Mouse (Mus musculus) forebrain, embryonic 10.5 days (tissue): ENCODE data around the gene Tenm4. TPM values are rescaled to one million over a fixed set of nuclear protein-coding genes. Genes with fewer than 3 reads are reported as not detected.
"Not testable (repeated sequence)": the region's sequence is repeated elsewhere in the genome, so short reads cannot be mapped to it uniquely, and the experiment has no call there.

Experiments
- DNase-seq: peaks from one replicate; pipeline ENCODE4 v3.0.0-alpha.2; 2017; ENCODE audit warnings: low spot score; ENCODE audit errors: extremely low spot score
- H3K27ac ChIP-seq: fragments of 300-500 bp; sonication (generic); 2 replicates; pipeline ENCODE4 v1.5.1; 2016; ENCODE audit warnings: mild to moderate bottlenecking
- H3K27me3 ChIP-seq: fragments of 300-500 bp; sonication (generic); 2 replicates; pipeline ENCODE4 v1.6.1; 2016; ENCODE audit warnings: mild to moderate bottlenecking; ENCODE audit not compliant: poor library complexity, severe bottlenecking
- H3K36me3 ChIP-seq: fragments of 300-500 bp; sonication (generic); replicated peaks from 2 replicates; pipeline ENCODE4 v1.6.1; 2016; ENCODE audit warnings: mild to moderate bottlenecking, moderate library complexity
- H3K4me1 ChIP-seq: fragments of 300-500 bp; sonication (generic); 2 replicates; pipeline ENCODE4 v1.6.1; 2016
- H3K4me3 ChIP-seq: fragments of 300-500 bp; sonication (generic); 2 replicates; pipeline ENCODE4 v1.5.1; 2016; ENCODE audit warnings: mild to moderate bottlenecking, moderate library complexity
- H3K9me3 ChIP-seq: fragments of 300-500 bp; sonication (generic); 2 replicates; pipeline ENCODE4 v1.6.1; 2016; ENCODE audit warnings: mild to moderate bottlenecking, moderate library complexity
- WGBS: fragments of 180-500 bp; shearing (Covaris S2); methylation state at CpG from one replicate; pipeline ENCODE4 v1.1.7; 2016; 5-methylcytosine and 5-hydroxymethylcytosine counted together
- microRNA counts: library from miRNA; unstranded; fragments of <30 nt; microRNA quantifications from one replicate; lab custom pipeline; 2017
- microRNA-seq: library from miRNA; unstranded; fragments of <30 nt; microRNA quantifications from one replicate; pipeline ENCODE4, GENCODE M21; 2017
- polyA plus RNA-seq: library from polyadenylated mRNA; unstranded; fragments of >200 nt; fragmentation: Nextera tagmentation; extraction: Ambion mirVana; gene quantifications from 2 replicates; pipeline ENCODE4 v1.2.1, GENCODE M21; 2016

Tenm4 gene
- polyA plus RNA-seq, 1 experiment from 2014 or later, result 27.9 TPM

DNA sequence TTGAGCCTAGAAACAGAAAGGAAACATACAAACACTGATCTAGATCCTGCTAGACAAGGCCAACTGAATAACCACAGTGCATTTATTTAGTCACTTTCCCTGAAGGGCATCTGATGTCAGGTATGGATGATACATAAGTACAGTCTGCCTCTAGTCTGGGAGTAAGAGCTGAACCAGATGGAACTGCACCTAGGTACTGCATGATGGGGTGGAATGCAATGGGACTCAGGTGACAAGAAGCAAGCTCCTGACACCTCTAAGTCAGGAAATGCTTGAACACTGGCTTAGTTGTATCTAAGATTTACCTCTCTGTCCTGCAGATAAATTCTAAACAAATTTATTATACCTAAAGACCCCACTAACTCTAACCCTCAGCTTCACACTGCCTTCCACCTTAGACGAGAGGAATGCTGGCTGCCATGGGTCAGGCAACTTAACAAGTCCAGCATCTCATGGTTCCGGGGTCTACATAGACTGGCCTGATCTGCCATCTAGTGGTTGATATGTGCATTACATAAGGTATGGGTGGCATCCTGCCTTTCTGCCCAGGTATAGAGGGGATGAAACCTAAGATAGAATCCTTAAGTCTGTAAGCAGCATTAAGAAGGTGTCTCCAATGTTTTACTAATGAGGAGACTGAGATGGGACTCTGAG lies 744.5 kb downstream of the Tenm4 start:
- DNase-seq, result peak; percentile 54
- Histone ChIP-seq H3K4me3 (no peak overlapping the region), H3K27ac (no peak overlapping the region), H3K36me3 (no peaks in the 10 kb centered on the region), H3K27me3 (peaks cover 42% of the 10 kb centered on the region), H3K4me1 (peaks cover 21% of the 10 kb centered on the region), H3K9me3 (no peaks in the 10 kb centered on the region)
- 3% methylated on average over 2 of the region's 2 CpGs for WGBS

DNA sequence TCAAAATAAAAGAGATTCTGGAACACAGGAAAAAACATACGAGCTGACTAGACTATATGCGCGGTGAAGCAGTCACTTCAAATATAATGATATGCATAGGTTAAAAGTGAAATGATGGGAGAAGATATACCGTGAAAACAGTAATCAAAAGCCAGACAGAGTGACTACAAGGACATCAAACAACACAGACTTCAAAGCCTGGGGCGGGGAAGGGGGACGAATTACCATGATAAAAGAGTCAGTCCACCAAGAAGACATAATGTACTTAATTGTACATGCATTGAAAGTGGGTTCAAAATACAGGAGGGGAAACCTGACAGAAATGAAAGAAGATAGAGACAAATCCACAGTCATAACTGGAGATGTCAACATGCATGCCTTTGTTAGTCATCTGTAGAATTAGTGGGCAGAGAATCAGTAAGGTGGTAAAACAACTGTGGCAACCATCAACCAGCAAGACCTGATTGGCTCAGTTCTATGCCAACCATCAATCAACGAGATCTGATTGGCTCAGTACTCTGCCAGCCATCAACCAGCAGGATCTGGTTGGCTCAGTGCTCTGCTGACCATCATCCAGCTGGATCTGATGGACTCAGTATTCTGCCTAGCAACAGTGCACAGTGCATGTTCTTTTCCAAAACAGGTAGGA lies 749.5 kb downstream of the Tenm4 start:
- Histone ChIP-seq H3K27me3 (peaks cover 10% of the 10 kb centered on the region; the same call in 1 of the 2 replicates), H3K9me3 (no peaks in the 10 kb centered on the region), H3K27ac (no peak overlapping the region), H3K36me3 (no peaks in the 10 kb centered on the region), H3K4me3 (no peak overlapping the region), H3K4me1 (peaks cover 10% of the 10 kb centered on the region; the same call in 1 of the 2 replicates)
- DNase-seq, result peak; percentile 13
- WGBS, result 82% methylated on average over 7 of the region's 7 CpGs

DNA sequence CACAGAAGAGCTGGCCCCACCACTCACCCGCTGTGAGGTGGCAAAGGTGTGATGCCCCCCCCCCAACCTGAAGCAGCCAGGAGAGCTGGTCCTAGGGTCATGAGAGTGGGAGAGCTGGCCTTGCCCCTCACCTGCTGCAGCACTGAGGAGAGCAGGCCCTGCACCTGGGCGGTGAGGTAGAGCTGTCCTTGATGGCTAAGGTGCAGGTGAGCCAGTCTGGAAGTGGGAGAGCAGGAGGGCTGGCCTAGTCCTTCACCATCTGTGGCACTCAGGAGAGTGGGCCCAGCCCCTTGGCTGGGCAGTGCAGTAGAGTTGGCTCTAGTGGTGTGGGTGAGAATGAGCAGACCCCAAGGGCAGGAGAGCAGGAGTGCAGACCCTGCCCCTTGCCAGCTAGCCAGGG lies 751.9 kb downstream of the Tenm4 start:
- Histone ChIP-seq H3K27me3 (no peaks in the 10 kb centered on the region; the same call in 1 of the 2 replicates), H3K4me1 (peaks cover 10% of the 10 kb centered on the region; the same call in 1 of the 2 replicates), H3K27ac (peak overlapping the region; percentile 46; the same call in 1 of the 2 replicates), H3K9me3 (no peaks in the 10 kb centered on the region), H3K4me3 (no peak overlapping the region), H3K36me3 (no peaks in the 10 kb centered on the region)
- WGBS, result 91% methylated on average over 2 of the region's 2 CpGs
- no peak for DNase-seq

DNA sequence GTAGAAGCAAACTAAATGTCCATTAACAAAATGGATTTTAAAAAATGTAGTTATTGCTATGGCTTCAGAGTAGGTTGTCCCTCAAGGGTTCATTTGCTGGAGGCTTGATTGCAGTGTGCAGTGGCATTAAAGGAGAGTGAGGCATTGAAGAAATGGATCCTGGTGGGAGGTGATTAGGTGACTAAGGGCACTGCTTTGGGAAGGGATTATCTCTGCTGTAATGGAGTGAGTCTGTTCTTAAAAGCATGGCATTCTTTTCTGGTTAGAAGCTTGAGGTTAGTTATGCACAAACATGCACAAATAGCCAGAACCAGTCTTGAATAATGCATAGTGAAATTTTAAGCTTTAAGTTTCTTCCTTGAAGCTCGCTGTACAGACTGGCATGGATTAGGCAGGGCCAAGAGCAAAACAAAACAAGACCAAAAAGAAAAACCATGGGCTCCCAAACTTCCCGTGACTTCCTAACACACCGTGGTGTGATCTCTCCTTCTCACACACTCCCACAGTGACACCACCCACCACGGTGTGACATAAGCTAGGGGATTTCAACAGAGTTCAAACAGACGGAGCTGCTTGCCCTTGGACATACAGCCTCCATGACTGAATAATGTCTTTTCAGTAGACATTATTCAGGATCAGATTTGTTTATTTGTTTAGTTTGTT lies 772.8 kb downstream of the Tenm4 start:
- no peak for DNase-seq
- Histone ChIP-seq H3K9me3 (no peaks in the 10 kb centered on the region), H3K27ac (peak overlapping the region; percentile 51; the same call in 1 of the 2 replicates), H3K36me3 (no peaks in the 10 kb centered on the region), H3K27me3 (peaks cover 10% of the 10 kb centered on the region), H3K4me1 (peaks cover 44% of the 10 kb centered on the region), H3K4me3 (no peak overlapping the region)
- WGBS, result 32% methylated on average over 5 of the region's 5 CpGs

DNA sequence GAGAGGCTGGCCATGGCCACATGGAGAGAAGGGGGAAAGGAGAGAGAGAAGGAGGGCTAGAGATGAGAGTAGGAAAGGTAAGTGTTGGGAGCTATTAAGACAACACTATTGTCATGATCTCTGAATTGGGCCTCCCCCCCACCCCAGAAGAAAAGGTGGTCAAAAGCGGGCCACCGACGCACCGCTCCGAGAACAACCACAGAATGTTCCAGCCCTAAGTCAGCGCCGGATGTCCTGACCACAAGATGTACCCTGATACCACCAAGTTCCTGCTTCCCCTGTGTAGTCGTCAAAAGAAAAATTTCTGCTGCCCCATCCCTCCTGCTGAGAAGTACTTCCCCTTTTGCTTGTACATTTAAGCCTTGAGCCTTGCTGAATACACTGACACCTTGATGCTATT lies 775.5 kb downstream of the Tenm4 start:
- not testable (repeated sequence) for H3K36me3 ChIP-seq, DNase-seq, H3K27ac ChIP-seq, H3K4me3 ChIP-seq, H3K9me3 ChIP-seq
- H3K4me1 ChIP-seq, result peaks cover 47% of the 10 kb centered on the region
- H3K27me3 ChIP-seq, result peaks cover 10% of the 10 kb centered on the region
- 90% methylated on average over 8 of the region's 8 CpGs for WGBS

DNA sequence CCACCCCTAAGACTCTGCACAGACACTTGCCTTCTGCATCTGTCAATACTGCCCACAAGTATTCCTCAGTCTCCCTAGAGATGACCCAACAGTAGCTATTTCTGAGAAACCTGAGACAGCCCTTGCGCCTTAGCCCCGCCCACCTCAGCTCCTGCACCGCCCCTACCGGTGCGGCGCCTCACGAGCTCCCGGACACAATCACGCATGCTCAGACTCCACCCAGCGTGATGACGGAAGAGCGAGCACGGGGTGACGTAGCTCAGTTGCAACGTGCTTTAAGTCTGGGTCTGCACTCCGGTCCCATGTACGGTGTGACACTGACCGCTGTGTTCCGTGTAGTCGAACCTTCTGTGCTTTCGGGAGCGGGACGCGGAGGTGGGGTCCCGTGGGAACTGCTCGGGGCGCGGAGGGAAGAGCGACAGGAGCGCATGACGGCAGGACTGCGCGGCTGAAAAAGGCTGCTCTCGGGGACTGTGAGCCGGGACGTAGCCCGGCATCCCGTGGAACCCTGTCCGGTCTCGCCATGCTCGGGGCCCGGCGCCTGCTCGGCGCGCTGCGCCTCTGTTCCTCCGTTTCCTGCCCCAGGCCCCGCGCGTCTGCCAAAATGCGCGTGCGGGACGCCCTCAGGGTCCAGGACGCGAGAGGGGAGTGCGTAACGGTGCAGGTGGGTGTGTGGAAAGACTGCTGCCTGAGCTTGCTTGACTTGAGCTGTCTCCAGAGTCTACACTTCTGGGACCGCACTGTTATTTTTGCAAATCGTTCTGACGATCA lies 780.4 kb downstream of the Tenm4 start, which contains the start of gene Nars2:
TSS of gene Nars2 (plus strand) at position 225 of the 771 bp plus-strand sequence.
- peaks cover 7% of the 10 kb centered on the region for H3K36me3 ChIP-seq
- WGBS, result under 1% methylated on average over 62 of the region's 62 CpGs
- H3K4me3 ChIP-seq, result peak within 1 kb of the TSS; percentile 85
- no peaks in the 10 kb centered on the region; the same call in 1 of the 2 replicates for H3K27me3 ChIP-seq
- peak within 1 kb of the TSS; percentile 90 for H3K27ac ChIP-seq
- H3K4me1 ChIP-seq, result peaks cover 30% of the 10 kb centered on the region
- H3K9me3 ChIP-seq, result no peaks in the 10 kb centered on the region
- peak; percentile 93 for DNase-seq

DNA sequence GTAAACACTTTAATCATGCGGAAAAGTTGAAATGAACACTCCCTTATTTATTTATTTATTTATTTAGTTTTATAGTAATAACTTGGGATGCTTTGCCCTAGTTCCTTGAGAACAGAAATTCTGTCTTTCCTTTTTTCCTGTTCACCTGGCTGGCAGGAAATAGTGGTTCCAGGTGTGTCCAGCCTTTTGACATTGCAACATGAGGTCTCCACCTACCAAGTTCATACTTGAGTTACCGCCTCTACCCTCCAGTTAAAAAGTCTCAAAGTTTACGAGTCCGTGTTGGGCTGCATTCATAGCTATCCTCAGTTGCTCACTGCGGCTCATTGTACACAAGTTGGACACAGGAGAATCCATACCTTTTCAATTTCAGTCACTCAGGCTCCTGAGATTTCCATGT lies 781.0 kb downstream of the Tenm4 start:
- 41% methylated on average over 5 of the region's 5 CpGs for WGBS
- peak overlapping the region; percentile 85 for H3K4me3 ChIP-seq
- H3K27me3 ChIP-seq, result no peaks in the 10 kb centered on the region; the same call in 1 of the 2 replicates
- H3K27ac ChIP-seq, result peak overlapping the region; percentile 90
- no peaks in the 10 kb centered on the region for H3K9me3 ChIP-seq
- H3K36me3 ChIP-seq, result peaks cover 12% of the 10 kb centered on the region
- DNase-seq, result no peak
- peaks cover 30% of the 10 kb centered on the region for H3K4me1 ChIP-seq

DNA sequence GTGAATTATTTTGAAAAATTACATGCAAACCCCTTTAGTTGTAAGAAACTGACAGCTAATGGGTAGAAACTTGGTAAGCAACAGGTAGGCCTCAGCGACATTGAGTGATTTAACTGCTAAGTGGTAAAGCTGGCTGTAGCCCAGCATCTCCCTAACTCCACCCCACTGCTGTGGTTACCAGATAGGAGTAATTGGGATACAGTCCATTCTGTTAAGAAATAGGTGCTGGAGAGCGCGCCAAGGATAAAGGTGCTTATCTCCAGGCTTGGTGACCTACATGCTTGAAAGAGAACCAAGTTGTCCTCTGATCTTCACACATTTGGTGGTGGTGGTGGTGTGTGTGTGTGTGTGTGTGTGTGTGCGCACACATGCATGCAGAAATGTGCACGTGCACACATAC lies 788.1 kb downstream of the Tenm4 start:
- H3K27me3 ChIP-seq, result no peaks in the 10 kb centered on the region
- H3K4me1 ChIP-seq, result no peaks in the 10 kb centered on the region
- DNase-seq, result no peak
- no peak overlapping the region for H3K4me3 ChIP-seq
- 91% methylated on average over 5 of the region's 5 CpGs for WGBS
- peaks cover 75% of the 10 kb centered on the region for H3K36me3 ChIP-seq
- H3K27ac ChIP-seq, result no peak overlapping the region
- no peaks in the 10 kb centered on the region for H3K9me3 ChIP-seq

MicroRNAs within 50 kb of the gene (microRNA counts, 519-probe panel; counts per million panel counts)
- microRNA mmu-miR-708 (lab: Ali Mortazavi, UCI), result 341 counts per million, percentile 65 among the panel's probes with 10 or more counts

Small RNA genes within 50 kb of the gene (microRNA-seq; reads per million reads assigned to microRNA genes)
- gene Mir6394 (not detected), gene Mir708 (3,317 reads per million, percentile 87 among the genes with 10 or more reads in this experiment)
